Mouse (Mus musculus) WW6 (cell line): Measurements from ENCODE around the gene Lin28a.

Experiments used
- DNase-seq: peaks from one replicate; pipeline ENCODE4 v3.0.0-alpha.2; 2013; ENCODE audit warnings: low read depth, low spot score

Gene Lin28a

DNA sequence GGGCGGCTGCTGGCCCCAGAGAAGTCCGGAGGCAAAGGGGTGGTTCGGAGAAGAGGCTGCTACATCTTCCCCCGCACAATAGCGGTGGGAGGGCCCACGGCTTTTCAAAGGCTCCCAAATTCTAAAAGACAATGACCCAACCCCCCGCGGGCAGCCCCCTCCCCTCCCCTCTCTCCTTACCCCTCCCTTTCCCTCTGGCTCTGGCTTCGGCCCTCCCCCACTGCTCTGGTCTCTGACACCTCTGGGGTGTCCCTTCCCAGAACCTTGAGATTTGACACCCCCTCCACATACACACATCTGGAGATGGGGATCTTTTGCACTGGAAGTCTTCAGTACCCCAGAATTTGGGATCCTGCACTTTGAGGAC is at the start of gene Lin28a:
Lin28a (minus strand) TSS at position 63 of the 367 bp plus-strand sequence.
- no peak for DNase-seq

- DNase-seq = no peak
These were observed 49.3 kb upstream of the Lin28a start for GRCm38 (mm10) chr4:134067833-134068544.

DNA sequence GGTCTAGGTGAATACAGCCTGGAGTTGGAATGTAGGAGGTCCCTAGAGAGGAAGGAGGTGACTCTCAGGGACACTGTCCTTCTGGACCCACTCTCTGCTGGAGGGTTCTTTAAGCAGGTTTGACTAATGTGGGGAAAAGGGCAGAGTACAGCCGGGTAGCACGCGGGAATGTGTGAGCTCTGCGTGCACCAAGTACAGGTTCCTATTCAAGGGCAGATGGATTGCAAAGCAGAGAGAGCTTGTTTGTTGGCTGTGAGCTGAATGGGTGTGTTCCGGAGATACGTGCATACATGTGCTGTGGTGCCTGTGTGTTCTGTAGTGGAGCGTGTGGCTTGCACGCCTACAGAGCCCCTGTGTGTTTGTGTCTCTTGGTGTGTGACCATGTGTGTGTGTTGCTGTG is 48.7 kb upstream of the Lin28a start:
- no peak for DNase-seq

DNA sequence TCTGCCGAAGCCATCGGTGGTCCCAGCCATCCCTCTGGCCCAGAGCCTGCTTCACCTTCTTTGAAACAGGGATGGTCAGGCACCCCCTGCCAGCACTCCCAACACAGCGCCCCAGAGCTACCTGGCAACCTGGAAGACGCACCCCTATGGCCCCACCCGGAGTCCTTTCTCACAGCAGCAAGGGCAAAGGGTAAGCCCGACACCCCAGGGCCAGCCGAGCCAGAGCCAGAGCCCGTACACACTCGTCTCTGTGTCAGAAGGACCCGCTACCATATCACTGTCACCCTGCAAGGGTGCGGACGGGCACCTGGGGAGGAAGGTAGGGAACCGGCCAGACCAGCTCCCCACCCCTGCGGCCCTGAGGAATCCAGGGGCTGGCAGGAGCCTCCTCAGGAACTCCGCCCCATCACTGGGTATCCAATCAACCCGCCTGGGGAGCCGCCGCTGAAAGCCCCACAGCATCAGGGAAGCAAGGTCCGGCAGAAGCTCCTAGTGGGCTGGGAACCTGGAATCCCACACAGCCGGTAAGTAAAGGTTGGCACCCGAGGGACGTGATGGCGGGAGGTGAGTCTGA is 46.9 kb upstream of the Lin28a start:
- DNase-seq = no peak

- DNase-seq = no peak
These were observed 43.9 kb upstream of the Lin28a start for GRCm38 (mm10) chr4:134062561-134062960.

DNA sequence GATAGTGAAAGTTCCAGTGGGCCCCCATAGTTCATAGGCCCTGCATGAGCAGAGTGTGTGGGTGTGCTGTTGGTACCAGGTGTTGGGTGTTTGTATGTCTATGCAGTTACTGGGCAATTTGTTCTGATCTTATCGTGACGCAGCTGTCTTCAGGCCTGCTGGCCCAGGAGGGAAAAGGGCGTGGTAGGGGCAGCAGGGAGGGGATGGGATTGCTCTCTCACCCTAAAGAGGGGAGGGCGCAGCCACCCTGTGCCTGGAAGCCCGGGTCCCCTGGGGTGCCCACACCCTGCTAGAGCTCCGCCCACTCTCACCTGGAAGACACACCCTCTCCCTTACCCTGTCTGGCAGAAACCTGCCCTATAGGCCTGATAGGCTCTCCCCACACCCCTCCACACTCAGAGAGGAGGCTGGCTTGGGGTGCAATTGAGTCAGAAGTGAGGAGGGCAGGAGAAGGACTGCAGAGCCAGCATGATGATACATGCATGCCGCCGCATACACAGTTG is 43.4 kb upstream of the Lin28a start:
- no peak for DNase-seq

DNA sequence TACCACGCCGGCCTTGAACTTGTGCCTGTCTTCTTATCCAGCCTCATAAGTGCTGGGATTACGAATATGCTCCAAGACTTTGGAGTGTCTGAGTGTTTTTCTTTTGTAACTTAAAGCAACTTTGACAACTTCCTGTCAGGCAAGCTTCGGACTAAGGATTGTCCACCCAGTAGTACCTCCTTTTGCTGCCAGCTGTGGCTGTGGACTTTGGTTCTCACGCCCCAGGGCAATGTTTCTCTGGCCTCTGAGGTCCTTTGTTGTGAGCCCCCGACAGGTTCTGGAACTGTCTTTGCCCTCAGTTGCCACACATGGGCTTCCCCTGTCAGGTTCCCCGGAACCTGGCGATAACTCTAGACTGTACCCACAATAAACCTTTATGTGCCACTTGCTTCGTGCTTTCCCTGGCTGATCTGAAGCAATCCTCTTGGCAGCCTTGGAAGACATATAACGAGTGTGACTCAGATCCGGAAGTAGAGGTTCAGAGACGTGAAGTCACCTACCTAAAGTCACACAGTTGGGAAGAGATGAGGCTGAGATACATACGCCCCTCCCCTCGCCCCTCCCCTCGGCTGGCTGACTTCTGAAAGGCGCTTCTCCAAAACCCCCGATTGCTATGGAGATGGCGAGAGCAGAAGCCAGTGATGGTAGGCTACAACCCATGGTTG is 42.7 kb upstream of the Lin28a start:
- DNase-seq = no peak

GRCm38 (mm10) chr4:134060135-134060865 is 41.7 kb upstream of the Lin28a start, which contains the start of gene Crybg2:
Gene Crybg2, plus strand, starts transcription at chr4:134060815.
- no peak for DNase-seq

DNA sequence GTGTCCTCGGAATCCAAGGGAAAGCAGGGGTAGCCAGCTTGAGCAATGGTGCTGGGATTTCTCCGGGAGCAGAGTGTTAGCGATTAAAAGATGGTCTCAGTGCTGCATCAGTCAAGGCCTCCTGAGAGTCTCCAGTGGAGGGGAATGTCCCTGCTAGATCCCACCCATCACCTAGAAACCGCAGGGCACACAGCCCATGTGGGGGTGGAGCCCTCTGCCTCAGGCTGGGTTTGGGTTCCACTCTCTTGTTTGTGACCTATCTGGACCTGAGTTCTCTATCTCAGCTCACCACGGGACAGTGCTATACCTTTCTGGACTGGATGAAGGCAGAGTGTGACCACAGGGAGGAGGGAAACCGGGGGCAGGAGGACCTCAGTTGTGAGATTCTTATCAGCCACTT is 40.3 kb upstream of the Lin28a start:
- DNase-seq = no peak

DNA sequence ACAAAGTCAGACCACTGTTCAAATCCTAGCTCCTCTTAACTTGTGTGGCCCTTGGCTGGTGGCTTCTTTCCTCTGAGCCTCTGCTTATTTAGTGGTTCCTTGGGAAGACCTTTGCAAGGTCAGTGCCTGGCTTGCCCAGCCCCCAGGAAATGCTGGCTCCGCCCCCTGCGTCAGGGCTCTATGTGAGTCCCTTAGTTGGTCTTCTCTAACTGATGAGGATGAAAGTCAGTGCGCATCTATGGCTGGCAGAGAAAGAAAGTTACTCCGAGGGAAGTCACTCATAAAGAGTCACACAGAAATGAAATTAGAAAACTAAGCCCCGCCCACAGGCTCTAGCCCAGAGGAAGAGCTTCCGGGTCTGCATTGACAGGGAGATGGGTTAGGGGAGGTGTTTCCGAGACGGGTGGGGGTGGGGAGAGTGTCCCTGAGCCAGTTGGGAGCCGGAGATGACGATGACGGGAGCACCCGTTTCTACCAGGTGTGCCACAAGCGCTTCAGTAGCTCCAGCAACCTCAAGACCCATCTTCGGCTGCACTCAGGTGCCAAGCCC is 39.6 kb upstream of the Lin28a start:
- no peak for DNase-seq

DNA sequence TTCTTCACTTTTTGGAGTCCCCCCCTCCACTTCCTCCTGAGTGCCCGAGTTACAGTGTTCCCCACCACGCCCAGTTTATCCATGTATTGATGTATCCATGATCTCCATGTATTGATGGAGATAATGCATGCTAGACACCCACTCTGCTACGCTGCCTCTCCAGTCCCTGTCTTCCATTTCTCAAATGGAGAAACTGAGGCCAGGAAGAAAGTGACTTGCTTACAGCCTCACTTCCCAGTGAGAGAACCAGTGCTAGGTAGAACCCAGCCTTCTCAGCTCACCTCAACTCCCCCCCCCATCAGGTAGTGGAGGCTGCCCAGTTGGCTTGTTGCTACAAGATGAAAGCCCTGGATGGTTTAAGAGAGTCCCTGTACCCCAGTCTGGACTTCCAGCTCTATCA is 34.9 kb upstream of the Lin28a start, which contains the start of gene Zfp683:
Zfp683 (plus strand) TSS at position 301 of the 400 bp plus-strand sequence.
- DNase-seq = no peak

DNA sequence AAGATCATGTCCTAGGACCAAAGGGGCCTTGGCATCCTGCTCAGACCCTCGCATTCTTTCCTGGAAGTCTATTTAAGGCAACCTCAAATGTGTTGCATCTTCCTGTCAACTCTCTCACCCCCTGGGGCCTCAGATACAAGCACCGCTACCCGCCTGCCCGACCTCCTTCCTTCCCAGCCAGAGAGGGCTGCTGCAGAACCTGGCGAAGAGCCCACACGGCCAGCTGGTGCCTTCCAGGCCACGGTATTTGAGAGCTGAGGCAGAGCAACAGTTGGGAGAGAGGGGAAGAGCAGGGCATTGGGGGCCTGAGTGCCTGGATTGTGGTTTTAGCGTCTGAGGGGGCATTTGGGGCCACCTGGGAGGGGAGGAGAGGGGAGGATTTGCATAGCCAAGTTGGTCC is 33.9 kb upstream of the Lin28a start:
- no peak for DNase-seq

DNA sequence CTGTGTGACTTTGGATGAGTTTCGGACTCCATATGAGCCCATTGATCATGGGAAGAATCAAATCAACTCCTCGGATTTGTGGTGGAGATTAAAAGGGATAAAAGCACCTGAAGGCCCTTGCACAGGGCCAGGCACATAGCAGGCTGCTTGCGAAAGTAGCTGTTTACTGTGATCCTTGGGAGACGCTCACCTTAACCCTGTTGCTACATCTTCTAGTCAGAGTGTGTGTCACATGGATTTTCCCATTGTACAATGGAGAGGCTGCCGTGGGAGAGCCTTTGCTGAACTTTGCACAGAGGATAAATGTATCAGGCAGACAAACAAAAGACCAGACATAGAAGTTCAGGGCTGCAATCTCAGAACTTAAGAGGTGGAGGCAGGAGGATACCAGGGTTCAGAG is 33.3 kb upstream of the Lin28a start:
- DNase-seq = no peak

DNA sequence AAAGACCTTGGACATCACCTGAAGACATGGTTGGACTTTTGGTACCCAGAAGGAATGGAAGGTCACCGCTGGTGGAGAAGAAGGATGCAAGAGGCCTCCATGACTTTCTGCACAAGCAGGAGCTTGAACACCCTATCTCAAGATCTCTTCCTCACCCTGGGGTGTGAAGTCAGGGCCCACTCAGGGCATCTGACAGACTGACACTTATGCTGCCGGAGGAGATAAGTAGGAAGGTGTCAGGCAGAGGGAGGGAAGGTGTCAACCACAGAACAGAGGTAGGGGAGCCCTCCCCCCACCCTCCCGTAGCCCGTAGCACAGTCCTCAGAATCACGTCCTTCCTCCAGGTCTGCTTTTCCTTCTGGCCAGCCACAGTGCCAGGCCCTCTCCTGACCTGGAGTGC is 29.0 kb upstream of the Lin28a start:
- no peak for DNase-seq

GRCm38 (mm10) chr4:134043041-134043440 is 24.4 kb upstream of the Lin28a start:
- DNase-seq = no peak

GRCm38 (mm10) chr4:134041317-134042123 is 22.9 kb upstream of the Lin28a start:
- DNase-seq = no peak

DNA sequence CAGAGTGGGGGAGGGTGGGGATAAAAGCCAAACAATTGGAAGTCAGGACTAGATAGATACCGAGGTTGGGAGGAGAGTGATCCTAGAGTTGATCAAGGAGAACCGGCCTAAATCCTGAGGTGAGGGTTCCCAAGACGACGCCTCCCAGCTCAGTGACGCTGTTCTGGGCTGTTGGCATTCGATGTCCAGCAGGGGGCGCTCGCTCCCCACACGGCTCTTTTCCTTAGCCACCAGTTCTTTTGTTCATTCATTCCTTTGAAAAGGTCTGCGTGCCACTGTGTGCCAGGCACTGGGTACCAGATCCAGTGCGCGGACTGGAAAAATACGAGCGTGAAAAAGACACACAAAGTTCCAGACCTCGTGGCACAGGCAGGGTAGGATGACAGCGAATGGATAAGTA is 17.3 kb upstream of the Lin28a start:
- DNase-seq = no peak

DNA sequence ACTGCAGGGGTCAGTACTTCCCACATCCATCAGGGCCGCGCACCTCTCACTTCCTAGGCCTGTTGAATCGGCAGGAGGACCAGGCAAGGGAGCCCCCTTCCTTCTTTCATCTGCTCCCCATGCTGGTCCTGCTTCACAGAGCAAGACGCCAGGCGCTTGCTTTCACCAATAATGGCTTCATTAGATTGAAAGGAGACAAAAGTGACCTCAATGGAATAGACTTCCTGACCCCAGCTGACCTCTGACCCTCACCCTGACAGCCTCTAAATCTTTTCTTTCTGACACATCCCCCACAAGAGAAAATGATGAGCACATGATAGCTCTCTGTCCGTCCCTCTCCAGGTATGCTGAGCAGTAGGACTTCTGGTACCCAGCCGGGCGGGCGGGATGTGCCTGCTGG is 7.2 kb upstream of the Lin28a start:
- DNase-seq = no peak

DNA sequence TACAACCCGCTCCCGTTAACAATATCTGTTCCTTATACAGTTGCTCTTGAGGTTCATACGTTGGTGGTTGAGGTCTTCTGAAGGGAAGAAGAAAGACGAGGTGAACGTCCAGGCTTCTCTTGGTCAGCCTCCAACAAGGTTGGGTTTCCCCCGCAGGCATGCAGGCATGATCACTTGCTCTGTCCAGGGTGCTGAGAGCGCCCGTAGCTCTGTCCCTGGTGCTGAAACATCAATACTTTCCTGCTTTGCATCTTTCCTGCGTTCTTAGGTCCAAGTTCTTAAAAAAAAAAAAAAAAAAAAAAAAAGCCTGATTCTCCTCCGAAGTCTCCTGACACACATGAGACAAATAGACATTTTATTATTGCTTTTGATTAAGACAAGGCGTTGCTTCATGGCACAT is 2.0 kb upstream of the Lin28a start:
- no peak for DNase-seq

DNA sequence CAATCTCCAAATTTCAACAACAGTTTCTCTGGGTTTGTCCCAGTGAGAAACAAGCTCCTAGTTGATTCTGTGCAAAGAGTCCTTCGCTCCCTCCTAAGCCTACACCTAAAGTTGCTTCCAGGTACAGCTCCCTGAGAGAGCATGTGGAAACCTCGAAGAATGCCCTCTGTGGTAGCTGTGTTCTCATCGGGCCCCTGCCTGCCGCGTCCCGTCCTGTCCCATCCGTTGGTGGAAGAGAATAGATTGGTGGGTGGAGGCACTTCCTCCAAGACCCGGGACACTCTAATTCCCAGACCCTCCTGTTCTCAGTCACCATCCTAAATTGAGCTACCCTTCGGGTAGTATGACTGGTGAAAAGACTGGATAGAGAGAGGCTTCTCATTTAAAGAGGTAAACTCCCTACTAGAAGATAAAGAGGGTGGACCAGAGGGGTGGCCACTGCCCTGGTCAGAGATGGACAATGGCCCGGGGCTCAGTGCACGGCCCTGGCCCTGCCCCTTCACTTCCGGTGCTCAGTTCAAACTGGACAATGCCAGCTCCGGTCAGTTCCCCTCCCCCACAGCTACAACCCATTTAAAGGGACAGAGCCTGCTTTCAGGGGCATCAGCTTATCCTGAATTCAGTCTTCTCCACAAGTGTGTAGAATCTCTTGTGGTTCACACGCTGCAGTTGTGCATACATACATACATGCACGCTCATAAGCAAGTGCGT is 1.2 kb upstream of the Lin28a start:
- DNase-seq = no peak
